Mouse (Mus musculus) urinary bladder, postnatal 0 days (tissue): Measurements from ENCODE around the gene Chgb. TPM values are rescaled to one million over a fixed set of nuclear protein-coding genes. Genes with fewer than 3 reads are reported as not detected.

ENCODE experiments used
- polyA plus RNA-seq: library from polyadenylated mRNA; unstranded; fragments of >200 nt; fragmentation: Nextera tagmentation; extraction: Ambion mirVana; gene quantifications from 2 replicates; pipeline ENCODE4 v1.2.1, GENCODE M21; 2015

Chgb gene
- polyA plus RNA-seq = 0.37 and 0.68 TPM in 2 replicates

GRCm38 (mm10) chr2:132780978-132781377, at the start of gene Chgb:
Chgb (plus strand) TSS chr2:132781278.

GRCm38 (mm10) chr2:132815608-132816314, 34.7 kb downstream of the Chgb start, which contains the start of the genes Trmt6 and Mcm8:
Trmt6 (minus strand) TSS chr2:132816055.
Mcm8 (plus strand) TSS chr2:132816141.

Other genes starting within 250 kb of the Chgb start
- gene Gpcpd1, start 193.5 kb upstream of the Chgb start, polyA plus RNA-seq = 28.6 and 32.2 TPM in 2 replicates
- 6.7 and 9.2 TPM in 2 replicates for gene Shld1, start 94.3 kb upstream of the Chgb start, polyA plus RNA-seq
- 22.8 and 25.4 TPM in 2 replicates for gene Trmt6, start 34.8 kb downstream of the Chgb start, polyA plus RNA-seq
- gene Mcm8, start 34.9 kb downstream of the Chgb start, polyA plus RNA-seq = 2.8 and 4.1 TPM in 2 replicates
- gene Crls1, start 65.4 kb downstream of the Chgb start, polyA plus RNA-seq = 21.9 and 23.2 TPM in 2 replicates
- gene Lrrn4, start 99.6 kb downstream of the Chgb start, polyA plus RNA-seq = 13.9 and 14.2 TPM in 2 replicates
- 13.0 and 18.9 TPM in 2 replicates for gene Fermt1, start 164.6 kb downstream of the Chgb start, polyA plus RNA-seq